In genomic region chr14:98626476-98626875, GRCm38 (mm10) we compare ENCODE assay signal across 18 mouse cellular contexts.
DNase-seq lines count a peak whose midpoint lies in the region; ATAC-seq and TF ChIP-seq lines count a peak whose summit lies in the region.
"Had no signal": no experiment of that assay in that cellular context is flagged by ENCODE, and none has a peak within 500 bp of the region (broad histone marks: within the 10 kb centered on the region; RNA-seq: fewer than 3 reads in every experiment).

No protein-coding gene starts in this region.

- H3K9me3 ChIP-seq in embryonic facial prominence, embryonic 11.5 days (replicated peaks; ENCODE audit: control insufficient read depth, low read length), result no peaks in the 10 kb centered on the region
- H3K9me3 ChIP-seq in embryonic facial prominence, embryonic 10.5 days, result no peaks in the 10 kb centered on the region
- no peaks in the 10 kb centered on the region for H3K9me3 ChIP-seq in heart, postnatal 0 days (replicated peaks; ENCODE audit: control insufficient read depth, low read length)
- no peaks in the 10 kb centered on the region for H3K9me3 ChIP-seq in midbrain, embryonic 14.5 days (ENCODE audit: control insufficient read depth, low read length)
- no peaks in the 10 kb centered on the region for H3K9me3 ChIP-seq in midbrain, postnatal 0 days (ENCODE audit: low read length)
- H3K9me3 ChIP-seq in midbrain, embryonic 16.5 days (replicated peaks; ENCODE audit: control insufficient read depth, low read length, poor library complexity, severe bottlenecking), result no peaks in the 10 kb centered on the region
- H3K9me3 ChIP-seq: hindbrain, embryonic 10.5 days; limb, embryonic 15.5 days; neural tube, embryonic 12.5 days had no signal

- H3K27ac ChIP-seq in embryonic facial prominence, embryonic 11.5 days (replicated peaks; ENCODE audit: low read depth, low read length), result no peak overlapping the region
- H3K27ac ChIP-seq in embryonic facial prominence, embryonic 10.5 days (replicated peaks), result no peak overlapping the region
- H3K27ac ChIP-seq in heart, postnatal 0 days (ENCODE audit: low read depth), result no peak overlapping the region
- H3K27ac ChIP-seq in midbrain, embryonic 14.5 days (replicated peaks; ENCODE audit: low read depth, low read length), result no peak overlapping the region
- H3K27ac ChIP-seq in midbrain, postnatal 0 days (ENCODE audit: low read depth, low read length), result no peak overlapping the region
- H3K27ac ChIP-seq in midbrain, embryonic 16.5 days (ENCODE audit: low read length), result no peak overlapping the region
- H3K27ac ChIP-seq: hindbrain, embryonic 10.5 days; limb, embryonic 15.5 days; midbrain, embryonic 12.5 days; neural tube, embryonic 12.5 days had no signal

- no peak overlapping the region for H3K9ac ChIP-seq in embryonic facial prominence, embryonic 11.5 days (replicated peaks; ENCODE audit: low read length)
- no peak overlapping the region for H3K9ac ChIP-seq in heart, postnatal 0 days (replicated peaks; ENCODE audit: low read depth, low read length)
- no peak overlapping the region for H3K9ac ChIP-seq in midbrain, embryonic 14.5 days (replicated peaks; ENCODE audit: low read length)
- no peak overlapping the region for H3K9ac ChIP-seq in midbrain, postnatal 0 days (replicated peaks; ENCODE audit: low read length, poor library complexity, severe bottlenecking)
- no peak overlapping the region for H3K9ac ChIP-seq in midbrain, embryonic 16.5 days (ENCODE audit: low read depth, low read length)
- H3K9ac ChIP-seq: limb, embryonic 15.5 days; liver, postnatal 0 days; midbrain, embryonic 12.5 days; neural tube, embryonic 12.5 days had no signal

- TF ChIP-seq EP300 in heart, postnatal 0 days (IDR thresholded peaks at IDR 0.05; ENCODE audit: low read depth), result no peak

- peak overlapping the region; percentile 2; the same call in 1 of the 2 replicates for H3K4me2 ChIP-seq in embryonic facial prominence, embryonic 11.5 days (ENCODE audit: low read depth, low read length)
- peak overlapping the region; percentile 33 for H3K4me2 ChIP-seq in heart, postnatal 0 days (ENCODE audit: low read depth, low read length)
- no peak overlapping the region for H3K4me2 ChIP-seq in midbrain, embryonic 14.5 days (ENCODE audit: low read length)
- no peak overlapping the region for H3K4me2 ChIP-seq in midbrain, postnatal 0 days (ENCODE audit: low read depth, low read length, poor library complexity, severe bottlenecking)
- no peak overlapping the region for H3K4me2 ChIP-seq in midbrain, embryonic 16.5 days (ENCODE audit: low read length)
- H3K4me2 ChIP-seq: limb, embryonic 15.5 days; midbrain, embryonic 12.5 days; neural tube, embryonic 12.5 days had no signal

- no peaks in the 10 kb centered on the region for H3K4me1 ChIP-seq in embryonic facial prominence, embryonic 11.5 days (ENCODE audit: control insufficient read depth, insufficient read depth, low read length)
- H3K4me1 ChIP-seq in embryonic facial prominence, embryonic 10.5 days, result peaks cover 8% of the 10 kb centered on the region
- H3K4me1 ChIP-seq in heart, postnatal 0 days (ENCODE audit: control insufficient read depth, insufficient read depth), result 0 out of 2 replicates have a peak, but pooled peaks cover 5% of the 10 kb centered on the region
- no peaks in the 10 kb centered on the region for H3K4me1 ChIP-seq in midbrain, embryonic 14.5 days (ENCODE audit: control insufficient read depth, insufficient read depth, low read length)
- no peaks in the 10 kb centered on the region for H3K4me1 ChIP-seq in midbrain, postnatal 0 days (ENCODE audit: insufficient read depth, low read length)
- no peaks in the 10 kb centered on the region for H3K4me1 ChIP-seq in midbrain, embryonic 16.5 days (ENCODE audit: control insufficient read depth, insufficient read depth, low read length)
- H3K4me1 ChIP-seq: hindbrain, embryonic 10.5 days; midbrain, embryonic 12.5 days; neural tube, embryonic 12.5 days had no signal

- DNase-seq in embryonic facial prominence, embryonic 11.5 days (ENCODE audit: low spot score), result peak; percentile 11
- DNase-seq in embryonic facial prominence, embryonic 10.5 days (ENCODE audit: low spot score), result no peak
- peak; percentile 9 for DNase-seq in heart, postnatal 0 days (ENCODE audit: low spot score)
- no peak for DNase-seq in heart, adult 11 months
- peak; percentile 14 for DNase-seq in midbrain, embryonic 14.5 days
- DNase-seq in midbrain, postnatal 0 days (ENCODE audit: low spot score), result no peak
- DNase-seq in layer of hippocampus, adult 9-11 months, result no peak
- DNase-seq: cerebellum, adult 2 months; gastrocnemius, postnatal 14 days; kidney, postnatal 14 days; liver, postnatal 0 days had no signal

- ATAC-seq in embryonic facial prominence, embryonic 11.5 days (replicated peaks; ENCODE audit: insufficient number of reproducible peaks, low FRiP score, low TSS enrichment, low read depth), result no peak; the same call in 1 of the 2 replicates
- no peak for ATAC-seq in heart, postnatal 0 days (ENCODE audit: insufficient read depth, low read depth)
- no peak for ATAC-seq in midbrain, embryonic 14.5 days (ENCODE audit: low FRiP score, low TSS enrichment)
- no peak for ATAC-seq in midbrain, postnatal 0 days (ENCODE audit: low FRiP score)
- ATAC-seq in midbrain, embryonic 16.5 days, result 0 out of 2 replicates have a peak, but pooled peaks have one; percentile 36
- ATAC-seq: forebrain, embryonic 16.5 days; liver, postnatal 0 days had no signal

- no peak for TF ChIP-seq CTCF in heart, postnatal 0 days (IDR thresholded peaks at IDR 0.05; ENCODE audit: low read depth)
- TF ChIP-seq CTCF in midbrain, postnatal 0 days (IDR thresholded peaks at IDR 0.05), result no peak

- H3K4me3 ChIP-seq in embryonic facial prominence, embryonic 11.5 days (ENCODE audit: low read depth, low read length), result no peak overlapping the region
- no peak overlapping the region for H3K4me3 ChIP-seq in embryonic facial prominence, embryonic 10.5 days
- H3K4me3 ChIP-seq in heart, postnatal 0 days (ENCODE audit: low read depth, low read length), result no peak overlapping the region
- no peak overlapping the region for H3K4me3 ChIP-seq in midbrain, embryonic 14.5 days (replicated peaks; ENCODE audit: low read depth, low read length)
- no peak overlapping the region for H3K4me3 ChIP-seq in midbrain, postnatal 0 days (ENCODE audit: low read depth, low read length)
- no peak overlapping the region for H3K4me3 ChIP-seq in midbrain, embryonic 16.5 days (ENCODE audit: low read depth, low read length)
- H3K4me3 ChIP-seq: erythroblast, embryonic 14.5 days; hindbrain, embryonic 10.5 days; limb, embryonic 15.5 days; midbrain, embryonic 12.5 days; neural tube, embryonic 12.5 days had no signal

- no peaks in the 10 kb centered on the region for H3K27me3 ChIP-seq in embryonic facial prominence, embryonic 11.5 days (ENCODE audit: control insufficient read depth, insufficient read depth, low read length)
- no peaks in the 10 kb centered on the region for H3K27me3 ChIP-seq in embryonic facial prominence, embryonic 10.5 days (replicated peaks; ENCODE audit: low read depth, poor library complexity, severe bottlenecking)
- H3K27me3 ChIP-seq in heart, postnatal 0 days (ENCODE audit: control insufficient read depth, insufficient read depth, low read length), result no peaks in the 10 kb centered on the region
- no peaks in the 10 kb centered on the region for H3K27me3 ChIP-seq in midbrain, embryonic 14.5 days (ENCODE audit: control insufficient read depth, insufficient read depth, low read length)
- H3K27me3 ChIP-seq in midbrain, postnatal 0 days (ENCODE audit: insufficient read depth, low read length), result no peaks in the 10 kb centered on the region
- H3K27me3 ChIP-seq in midbrain, embryonic 16.5 days (ENCODE audit: control insufficient read depth, insufficient read depth, low read depth, low read length), result no peaks in the 10 kb centered on the region
- H3K27me3 ChIP-seq: limb, embryonic 15.5 days; midbrain, embryonic 12.5 days; neural tube, embryonic 12.5 days had no signal

- WGBS in embryonic facial prominence, embryonic 11.5 days, result 48% methylated on average over 7 of the region's 7 CpGs
- 57% methylated on average over 7 of the region's 7 CpGs for WGBS in embryonic facial prominence, embryonic 10.5 days
- 21% methylated on average over 7 of the region's 7 CpGs for WGBS in heart, postnatal 0 days
- 50% methylated on average over 7 of the region's 7 CpGs for WGBS in midbrain, embryonic 14.5 days
- 47% methylated on average over 7 of the region's 7 CpGs for WGBS in midbrain, postnatal 0 days
- WGBS in midbrain, embryonic 16.5 days, result 39% methylated on average over 7 of the region's 7 CpGs

- H3K36me3 ChIP-seq in embryonic facial prominence, embryonic 11.5 days (replicated peaks; ENCODE audit: control insufficient read depth, insufficient read depth, low read depth, low read length), result no peaks in the 10 kb centered on the region
- no peaks in the 10 kb centered on the region for H3K36me3 ChIP-seq in embryonic facial prominence, embryonic 10.5 days (replicated peaks)
- H3K36me3 ChIP-seq in heart, postnatal 0 days (replicated peaks; ENCODE audit: control insufficient read depth, insufficient read depth, low read length), result no peaks in the 10 kb centered on the region
- no peaks in the 10 kb centered on the region for H3K36me3 ChIP-seq in midbrain, embryonic 14.5 days (ENCODE audit: control insufficient read depth, insufficient read depth, low read length)
- H3K36me3 ChIP-seq in midbrain, postnatal 0 days (ENCODE audit: insufficient read depth, low read length), result no peaks in the 10 kb centered on the region
- H3K36me3 ChIP-seq in midbrain, embryonic 16.5 days (ENCODE audit: control insufficient read depth, insufficient read depth, low read length), result no peaks in the 10 kb centered on the region
- H3K36me3 ChIP-seq: hindbrain, embryonic 10.5 days; limb, embryonic 15.5 days; midbrain, embryonic 12.5 days; neural tube, embryonic 12.5 days had no signal

Comparison
In these comparisons a context has a peak if more than half of its experiments do, and no peak if none do; other contexts are left out.
1. DNase-seq: peak in embryonic facial prominence, embryonic 11.5 days (single experiment), heart, postnatal 0 days (single experiment) and midbrain, embryonic 14.5 days (single experiment); none in embryonic facial prominence, embryonic 10.5 days (single experiment), heart, adult 11 months (single experiment), midbrain, postnatal 0 days (single experiment) and layer of hippocampus, adult 9-11 months (single experiment).
2. H3K4me2 ChIP-seq: peak in embryonic facial prominence, embryonic 11.5 days (single experiment) and heart, postnatal 0 days (single experiment); none in midbrain, embryonic 14.5 days (single experiment), midbrain, postnatal 0 days (single experiment) and midbrain, embryonic 16.5 days (single experiment).